Mouse (Mus musculus) layer of hippocampus, postnatal 14 days (tissue): ENCODE results near the gene Smpx. TPM values are rescaled to one million over a fixed set of nuclear protein-coding genes. Genes with fewer than 3 reads are reported as not detected.

ENCODE experiments used
- DNase-seq, 2 experiments: peaks; one replicate each; pipeline ENCODE4 v3.0.0; 2021 to 2022; ENCODE audit warnings: low spot score in 2 of 2, mixed read lengths in 1 of 2
- long read RNA-seq, 2 experiments: library from polyadenylated mRNA; stranded (forward); transcript quantifications; one replicate each; pipeline ENCODE4 v2.0.0; 2021
- total RNA-seq, 2 experiments: library from RNA; stranded (reverse); gene quantifications; 2 replicates each; pipeline ENCODE4 v1.2.3; 2021

Smpx gene
- under 1 TPM in 1 of 2 experiments, not detected in 1; 0.74 TPM for total RNA-seq
- long read RNA-seq, experiment 1, result 0 reads
- long read RNA-seq, experiment 2, result 0 reads

DNA sequence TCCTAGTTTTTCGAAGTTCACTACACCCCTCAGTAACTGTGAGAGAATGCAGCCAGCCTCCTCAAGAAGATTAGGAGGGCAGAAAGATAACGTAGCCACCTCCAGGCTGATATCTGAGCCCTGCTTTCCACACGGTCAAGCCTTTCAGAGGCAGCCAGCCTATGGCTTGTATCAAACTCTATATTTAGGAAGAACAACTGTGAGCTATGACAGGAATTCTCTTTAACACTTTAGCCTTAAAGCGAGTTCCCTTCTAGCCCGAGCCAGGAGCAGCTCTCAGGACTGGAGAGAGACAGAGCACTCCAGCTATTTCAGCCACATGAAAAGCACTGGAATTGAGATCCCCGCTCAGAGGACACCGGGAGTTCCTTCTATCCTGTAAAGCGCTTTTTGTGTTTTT, at the start of gene Smpx:
Gene Smpx (plus strand): TSS at position 49 of the 400 bp plus-strand sequence.
- no peak for DNase-seq

DNA sequence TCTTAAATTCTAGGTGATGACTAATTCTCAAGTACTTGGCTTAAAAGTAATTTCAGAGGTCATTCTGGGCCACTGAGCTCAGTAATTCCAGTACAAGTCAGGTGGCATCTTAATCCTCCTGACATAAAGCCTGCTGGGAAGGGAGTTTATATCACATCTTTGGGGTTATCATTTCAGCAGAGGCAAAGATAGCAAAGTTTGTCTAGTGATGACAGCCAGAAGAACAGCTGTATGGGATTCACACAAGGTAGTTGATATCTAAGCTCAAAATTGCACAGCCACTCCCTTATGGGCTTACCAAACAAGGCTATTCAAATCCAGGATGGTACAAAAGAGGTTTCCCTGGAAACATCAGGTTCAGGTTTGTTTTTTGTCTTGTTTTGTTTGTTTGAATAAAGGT, 43.7 kb upstream of the Smpx start:
- no peak for DNase-seq

DNA sequence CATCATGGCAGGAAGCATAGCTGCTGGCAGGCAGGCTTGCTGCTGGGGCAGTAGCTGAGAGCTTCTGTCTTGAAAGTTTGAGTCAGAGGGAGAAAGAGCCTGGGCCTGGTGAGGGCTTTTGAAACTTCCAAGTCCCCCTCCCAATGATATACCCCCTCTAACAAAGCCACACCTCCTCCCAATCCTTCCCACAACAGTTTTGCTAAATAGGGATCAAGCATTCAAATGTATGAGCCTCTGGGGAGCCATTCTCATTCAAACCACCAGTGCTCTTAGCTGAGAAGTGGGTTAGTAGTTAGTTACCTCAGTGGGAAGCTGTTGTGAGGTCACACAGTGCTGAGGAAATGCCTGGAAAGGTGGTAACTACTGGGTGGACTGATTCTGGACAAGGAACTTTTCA, 41.4 kb upstream of the Smpx start:
- no peak for DNase-seq

DNA sequence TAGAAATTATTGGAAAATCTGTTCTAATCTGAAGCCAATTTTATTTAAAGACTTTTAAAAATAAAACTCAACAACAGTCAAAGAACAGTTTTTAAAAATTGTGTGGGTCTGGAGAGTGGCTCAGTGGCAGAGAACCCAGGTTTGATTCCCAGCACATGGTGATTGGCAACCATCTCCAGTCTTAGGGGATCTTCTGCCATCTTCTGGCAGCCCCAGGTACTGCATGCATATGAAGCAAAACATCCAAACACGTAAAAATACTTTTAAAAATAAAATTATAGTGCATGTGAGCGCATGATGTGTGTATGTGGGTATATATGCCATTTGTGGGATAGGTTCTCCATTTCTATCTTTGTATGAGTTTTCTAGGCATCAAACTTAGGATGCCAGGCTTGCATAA, 26.9 kb upstream of the Smpx start:
- no peak for DNase-seq

DNA sequence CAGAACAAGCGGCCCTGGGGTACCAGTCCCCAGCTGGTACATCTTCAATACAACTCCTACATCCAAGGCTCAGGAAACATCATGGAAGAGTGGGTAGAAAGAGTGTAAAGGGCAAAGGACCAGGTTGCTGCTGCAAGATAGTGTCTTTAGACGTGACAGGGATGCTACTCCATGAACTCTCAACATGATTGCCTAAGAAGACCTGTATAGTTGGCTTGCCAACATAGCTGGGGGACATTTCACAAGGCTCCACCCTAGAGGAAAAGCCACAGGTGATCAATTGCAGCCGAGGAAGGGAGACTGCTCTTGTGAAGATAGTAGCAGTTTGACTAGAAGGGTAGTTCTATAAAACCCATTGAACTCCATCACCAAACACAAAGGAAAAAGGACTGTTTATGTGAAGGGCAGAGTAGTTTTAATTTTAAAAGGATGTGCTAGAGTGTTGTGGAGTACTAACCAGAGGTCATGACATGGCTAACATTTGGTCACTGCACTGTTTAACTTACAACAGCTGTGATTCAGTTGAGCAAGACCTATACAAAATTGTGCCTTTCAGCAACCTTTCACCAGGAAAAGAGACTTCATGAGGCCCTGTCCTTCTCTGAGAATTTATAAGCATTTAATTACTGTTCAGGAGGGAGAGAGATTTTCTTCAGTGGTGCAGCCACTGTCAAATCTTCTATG, 23.9 kb upstream of the Smpx start:
- no peak for DNase-seq

DNA sequence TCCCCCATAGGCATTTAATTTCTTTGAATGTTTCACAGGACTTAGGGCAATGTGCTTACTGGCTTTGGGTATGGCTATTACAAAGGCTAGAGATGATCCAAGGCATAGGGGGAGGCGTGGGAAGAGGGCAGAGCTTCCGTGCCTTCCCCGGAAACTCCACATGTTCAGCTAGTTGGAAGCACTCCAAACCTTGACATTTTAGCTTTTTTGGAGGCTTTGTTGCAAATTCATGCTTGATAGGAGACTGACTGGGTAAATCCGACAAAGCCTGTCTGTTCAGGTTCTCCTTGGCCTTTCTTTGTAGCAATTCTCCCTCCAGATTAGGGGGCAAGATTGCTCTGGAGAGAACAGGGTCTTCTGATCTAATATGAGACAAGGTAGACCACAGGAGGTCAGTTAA, 7.5 kb upstream of the Smpx start:
- DNase-seq, result no peak

DNA sequence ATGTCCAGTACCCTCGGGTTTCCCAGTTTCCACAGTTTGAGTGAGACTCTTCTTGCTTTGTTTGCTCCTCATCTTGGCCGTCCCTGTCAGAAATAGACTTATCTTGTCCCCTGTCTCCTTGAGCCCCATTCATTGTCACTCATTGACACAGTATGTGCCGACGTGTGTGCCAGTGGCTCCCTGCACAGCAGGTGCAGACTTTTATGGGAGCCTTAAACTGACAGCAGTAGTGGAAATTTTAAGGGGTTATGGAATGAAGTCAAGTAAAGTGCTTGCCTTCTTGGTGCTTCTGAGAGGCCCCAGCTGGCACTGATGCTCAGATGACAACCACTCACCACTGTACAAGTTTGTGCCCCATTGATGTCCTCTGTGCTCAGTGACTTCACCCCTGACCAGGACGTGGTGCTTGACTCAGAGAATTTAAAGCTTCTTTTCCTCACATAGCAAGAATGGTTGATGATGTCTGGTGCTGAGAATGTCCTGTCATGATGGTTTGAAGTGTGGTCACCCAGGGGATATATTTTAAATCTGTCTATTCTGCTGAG, 1.0 kb upstream of the Smpx start:
- DNase-seq, result no peak

DNA sequence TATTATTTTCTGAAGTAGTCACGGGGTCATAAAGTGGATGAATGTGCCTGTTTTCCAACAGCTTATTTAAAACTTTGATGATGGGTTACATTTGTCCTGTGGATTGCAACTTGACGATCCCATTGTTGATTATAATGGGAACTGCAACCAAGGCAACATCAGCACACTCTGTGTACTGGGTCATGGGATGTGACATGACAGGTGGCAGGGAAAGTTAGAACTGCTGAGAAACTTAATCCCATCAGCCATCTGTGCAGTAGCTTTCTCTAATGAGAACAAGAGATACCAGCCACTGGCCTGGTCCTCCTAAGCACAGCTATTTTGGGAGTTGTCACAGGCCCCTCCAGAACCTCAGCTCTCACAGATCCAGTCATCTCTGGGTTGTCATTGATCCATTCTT, 8.5 kb downstream of the Smpx start:
- DNase-seq, result no peak

DNA sequence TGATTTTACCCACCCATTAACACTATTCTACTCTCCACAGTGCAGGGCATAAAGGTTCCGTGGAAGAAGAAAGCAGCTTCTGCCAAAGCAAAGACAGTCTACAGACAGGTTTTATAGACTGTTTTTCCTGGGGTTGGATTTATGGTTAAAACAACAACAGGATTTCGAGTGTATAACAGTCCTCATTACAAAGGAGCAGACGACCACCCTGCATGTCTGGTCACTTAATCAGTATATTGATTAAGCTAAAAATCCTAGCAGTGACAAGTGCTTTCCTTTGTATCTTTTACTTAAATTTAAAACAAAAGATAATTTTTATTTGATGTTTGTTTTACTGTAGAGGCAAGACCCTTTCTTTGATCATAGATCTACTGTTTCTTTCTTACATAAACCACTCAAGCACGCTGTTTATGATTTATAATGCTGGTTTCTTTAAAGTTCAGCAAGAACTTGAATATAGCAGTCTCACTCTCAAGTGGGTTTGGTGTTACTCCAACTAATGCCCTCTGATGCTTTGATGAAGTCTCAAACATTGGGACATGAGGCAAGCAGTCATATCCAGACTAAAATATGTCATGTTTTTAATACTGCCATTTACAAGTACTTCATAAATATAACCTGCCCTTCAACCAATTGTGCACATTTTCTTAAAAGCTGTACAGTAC, 10.0 kb downstream of the Smpx start:
- DNase-seq, result no peak

DNA sequence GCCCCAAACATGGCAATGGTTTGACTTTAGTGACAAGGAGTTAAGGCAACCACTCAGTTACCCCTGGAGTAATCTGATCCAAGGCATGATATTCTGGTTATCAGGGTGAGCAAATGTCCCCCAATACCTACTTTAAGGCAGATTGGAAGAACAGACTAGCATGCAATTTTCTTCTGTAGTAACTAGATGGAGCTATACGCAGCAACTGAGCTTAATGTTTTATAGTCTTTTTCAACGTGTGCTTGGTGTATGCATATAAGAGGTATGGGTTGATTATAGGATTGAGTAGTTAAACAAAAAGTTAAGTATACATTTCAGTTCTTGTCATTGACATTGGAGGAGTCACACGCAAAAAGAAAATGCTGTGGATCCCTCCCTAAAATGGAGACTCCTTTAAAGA, 21.2 kb downstream of the Smpx start:
- DNase-seq, result no peak

DNA sequence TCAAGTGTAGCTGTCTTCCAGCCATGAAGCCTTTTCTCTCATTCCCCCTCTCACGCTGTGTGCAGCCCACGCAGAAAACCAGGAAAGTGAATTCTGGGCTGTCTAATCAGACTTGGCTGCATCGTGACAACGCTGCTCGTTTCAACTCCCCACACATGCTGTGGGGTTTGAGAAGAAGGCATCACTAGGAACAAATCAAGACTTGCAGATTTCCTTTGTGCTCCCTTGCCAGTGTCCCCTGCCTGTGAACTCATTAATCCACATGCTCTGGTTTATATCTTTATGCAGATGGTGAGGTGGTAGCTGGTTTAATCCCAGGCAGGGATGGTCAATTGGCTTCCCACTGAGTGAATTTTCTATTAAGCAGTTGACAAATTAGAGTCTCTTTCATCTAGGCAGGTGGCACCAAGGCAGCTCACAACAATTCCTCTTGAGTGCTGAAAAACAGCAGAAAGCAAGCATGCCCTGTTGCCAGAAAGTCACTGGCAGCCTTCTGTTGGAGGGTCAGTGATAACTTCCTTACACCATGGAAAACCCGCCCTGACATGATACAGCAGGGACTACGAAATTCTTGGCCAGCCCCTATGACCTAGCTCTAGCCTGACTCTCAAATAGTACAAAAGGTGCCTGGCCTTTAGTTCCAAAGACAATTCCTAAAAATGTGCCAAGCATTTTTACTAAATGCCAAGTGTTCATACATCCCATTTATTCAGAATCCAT, 32.1 kb downstream of the Smpx start:
- DNase-seq, result peak; percentile 12 to 30

DNA sequence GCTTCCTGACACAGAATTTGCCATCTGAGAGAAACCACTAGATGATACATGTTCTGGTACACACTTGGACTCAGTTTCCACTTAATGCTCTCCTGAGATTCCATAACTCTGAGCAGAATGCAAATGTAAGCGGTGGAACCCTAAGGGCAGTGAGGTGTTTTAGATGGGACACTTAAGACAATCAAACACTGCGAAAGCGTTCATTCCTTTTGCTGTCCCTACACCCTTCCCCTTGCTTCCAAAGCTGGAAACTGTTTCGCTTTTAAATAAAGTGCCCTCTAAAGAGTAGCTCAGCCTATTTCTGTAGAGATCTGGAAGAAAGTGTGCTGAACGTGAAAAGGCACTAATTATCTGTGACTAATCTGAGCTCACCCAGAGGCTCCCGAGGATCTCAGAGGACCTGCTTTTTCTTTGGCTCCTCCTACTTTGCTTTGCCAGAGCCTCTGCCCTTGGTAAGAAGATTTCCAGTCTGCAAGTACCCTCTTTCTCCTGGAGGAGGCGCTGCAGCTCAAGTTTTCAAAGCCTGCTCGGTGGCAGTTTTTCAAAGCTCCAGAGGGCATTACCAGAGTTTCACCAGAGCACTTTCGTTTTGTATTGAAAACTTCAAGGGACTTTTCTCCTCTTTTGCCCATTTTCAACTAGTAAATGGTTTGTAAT, 33.1 kb downstream of the Smpx start:
- peak; percentile 70 to 83 for DNase-seq

DNA sequence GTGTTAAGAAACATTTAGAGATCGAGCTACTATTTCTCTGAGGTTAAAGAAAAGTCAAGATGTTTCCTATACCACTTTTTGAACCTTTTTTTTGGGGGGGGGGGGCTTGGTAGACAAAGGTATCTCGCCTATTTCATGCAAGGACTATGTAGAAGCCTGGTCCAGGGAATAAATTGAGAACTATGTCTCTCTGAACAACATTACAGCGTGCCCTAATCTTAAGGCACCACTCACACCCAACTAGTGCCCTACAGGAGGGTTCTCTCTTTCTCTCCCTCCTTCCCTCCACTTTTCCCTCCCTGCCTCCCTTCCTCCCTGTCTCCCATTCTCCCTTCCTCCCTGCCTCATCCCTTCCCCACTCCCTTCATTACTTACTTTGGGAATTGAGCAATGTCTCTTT, 33.6 kb downstream of the Smpx start:
- DNase-seq, result no peak

DNA sequence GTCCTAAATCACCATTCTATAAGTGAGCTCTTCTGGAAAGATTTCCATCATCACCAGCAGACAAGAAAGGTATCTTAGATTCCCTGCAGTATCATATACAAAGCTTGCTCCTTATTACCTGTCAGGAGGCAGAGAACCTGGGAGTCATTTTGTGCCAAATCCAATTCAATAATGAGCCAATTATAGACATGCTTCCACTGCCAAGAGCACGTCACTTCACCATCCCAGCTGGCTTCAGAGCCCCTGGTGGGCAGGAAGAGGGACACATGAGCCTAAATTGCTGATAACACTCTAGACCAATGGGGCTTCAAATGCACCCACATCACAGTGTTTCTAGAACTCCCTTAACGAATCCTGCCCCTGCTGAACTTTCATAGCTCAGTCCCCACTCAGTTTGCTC, 35.1 kb downstream of the Smpx start:
- no peak for DNase-seq

DNA sequence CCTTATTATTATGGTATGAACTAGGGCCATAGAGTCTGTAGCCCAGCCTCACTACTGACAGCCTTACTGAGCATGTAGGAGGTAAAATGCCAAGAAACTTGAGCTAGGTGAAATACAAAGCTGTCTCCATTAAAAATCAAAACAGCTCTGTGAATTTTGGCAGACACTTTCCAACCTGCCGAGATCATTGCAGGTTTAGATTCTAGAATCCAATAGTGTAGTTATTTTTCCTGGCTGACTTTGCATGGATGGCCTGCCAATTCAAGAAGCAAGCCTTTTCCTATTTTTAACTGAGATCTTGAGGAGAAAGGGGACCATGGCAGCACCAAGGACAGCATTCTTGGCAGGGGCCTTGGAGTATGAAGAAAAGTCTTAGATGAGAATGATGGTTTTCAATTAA, 35.6 kb downstream of the Smpx start:
- no peak for DNase-seq

DNA sequence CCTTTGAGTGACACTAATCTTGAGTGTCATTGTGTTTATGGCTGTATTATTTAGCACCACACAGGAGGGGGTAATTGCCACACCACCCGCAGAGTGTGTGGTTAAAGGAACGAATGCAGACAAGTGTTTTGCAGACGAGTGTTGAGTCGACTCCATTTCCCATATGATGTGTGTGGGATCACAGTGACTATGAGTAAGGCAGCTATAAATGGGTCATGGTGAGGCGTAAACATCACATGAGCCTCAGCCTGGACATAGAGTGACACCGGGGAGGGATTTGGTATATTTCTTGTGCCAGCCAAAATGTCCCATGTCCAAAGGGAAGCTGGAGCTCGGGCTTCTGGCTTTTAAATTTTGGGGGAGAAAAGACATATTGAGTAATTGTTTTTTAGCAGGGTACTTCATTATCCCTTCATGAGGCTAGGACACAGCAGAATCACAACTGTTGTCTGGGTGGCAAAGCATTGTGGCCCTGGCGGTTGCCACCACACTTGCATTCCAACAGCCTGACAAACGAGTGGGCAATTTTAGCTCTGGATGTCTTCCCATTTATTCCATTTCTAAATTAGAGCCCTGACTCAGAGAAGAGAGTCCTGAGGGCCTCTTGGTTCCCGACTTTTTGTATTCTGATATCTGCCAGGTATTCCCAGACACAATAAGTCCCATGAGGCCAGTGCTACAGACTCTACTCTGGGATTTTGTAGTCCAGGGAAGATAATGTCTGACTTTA, 49.3 kb downstream of the Smpx start:
- no peak for DNase-seq

DNA sequence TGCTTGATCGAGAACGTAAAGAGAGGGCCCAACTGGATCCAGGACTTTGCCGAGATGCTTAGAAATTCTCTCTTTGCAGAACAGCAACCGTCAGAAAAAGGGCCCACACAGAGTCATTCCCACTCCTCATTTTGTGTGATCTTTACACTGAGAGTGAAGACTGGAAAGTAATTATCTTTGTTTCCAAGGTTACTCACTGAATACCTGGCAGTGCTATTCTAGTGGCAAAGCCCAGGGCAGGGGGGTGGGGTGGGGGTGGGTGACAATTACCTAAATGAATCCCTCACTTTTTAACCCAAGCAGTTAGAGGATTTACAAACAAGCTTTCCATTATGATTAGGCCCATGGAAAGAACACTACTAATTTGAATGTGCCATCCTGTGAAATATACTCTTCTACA, 55.8 kb downstream of the Smpx start:
- no peak for DNase-seq

DNA sequence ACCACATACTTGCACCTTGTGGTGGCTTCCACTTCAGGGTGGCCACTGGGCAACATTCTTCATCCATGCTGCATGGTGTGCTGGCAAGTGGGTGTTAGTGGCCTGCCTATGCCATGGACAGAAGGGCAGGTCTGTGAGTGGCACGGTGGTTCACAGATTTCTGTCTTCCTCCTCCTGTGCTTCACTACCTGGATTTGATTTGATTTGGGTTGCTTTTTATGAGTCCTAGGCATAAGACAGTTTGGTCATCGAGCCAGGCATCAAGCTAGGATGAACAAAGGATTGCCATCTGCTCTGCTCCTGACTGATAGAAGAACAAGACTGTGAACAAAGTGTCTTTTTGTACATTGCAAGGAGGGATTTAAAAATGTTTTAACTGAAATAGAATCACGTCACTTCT, 63.8 kb downstream of the Smpx start:
- DNase-seq, result no peak

DNA sequence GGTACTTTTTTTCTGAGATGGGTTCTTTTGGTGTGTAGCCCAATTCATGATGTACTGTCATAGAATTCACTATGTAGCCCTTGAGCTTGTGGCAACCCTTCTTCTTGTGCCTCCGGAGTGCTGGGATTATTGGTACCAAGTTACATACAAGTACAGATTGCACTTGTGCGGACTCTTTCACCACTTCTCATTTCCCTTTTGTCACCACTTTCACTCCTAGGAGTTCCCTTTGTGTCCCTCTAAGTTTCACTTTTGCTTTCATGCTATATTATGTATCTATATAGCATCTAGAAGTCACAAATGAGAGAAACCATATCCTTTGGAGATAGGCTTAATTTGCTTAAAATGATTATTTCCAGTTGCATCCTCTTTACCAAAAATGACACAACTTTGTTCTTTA, 103.0 kb downstream of the Smpx start:
- DNase-seq, result no peak
